Mouse (Mus musculus): ENCODE data around the gene Rif1.
"Not testable (repeated sequence)": the region's sequence is repeated elsewhere in the genome, so short reads cannot be mapped to it uniquely, and the experiment has no call there.

Rif1 gene

DNA sequence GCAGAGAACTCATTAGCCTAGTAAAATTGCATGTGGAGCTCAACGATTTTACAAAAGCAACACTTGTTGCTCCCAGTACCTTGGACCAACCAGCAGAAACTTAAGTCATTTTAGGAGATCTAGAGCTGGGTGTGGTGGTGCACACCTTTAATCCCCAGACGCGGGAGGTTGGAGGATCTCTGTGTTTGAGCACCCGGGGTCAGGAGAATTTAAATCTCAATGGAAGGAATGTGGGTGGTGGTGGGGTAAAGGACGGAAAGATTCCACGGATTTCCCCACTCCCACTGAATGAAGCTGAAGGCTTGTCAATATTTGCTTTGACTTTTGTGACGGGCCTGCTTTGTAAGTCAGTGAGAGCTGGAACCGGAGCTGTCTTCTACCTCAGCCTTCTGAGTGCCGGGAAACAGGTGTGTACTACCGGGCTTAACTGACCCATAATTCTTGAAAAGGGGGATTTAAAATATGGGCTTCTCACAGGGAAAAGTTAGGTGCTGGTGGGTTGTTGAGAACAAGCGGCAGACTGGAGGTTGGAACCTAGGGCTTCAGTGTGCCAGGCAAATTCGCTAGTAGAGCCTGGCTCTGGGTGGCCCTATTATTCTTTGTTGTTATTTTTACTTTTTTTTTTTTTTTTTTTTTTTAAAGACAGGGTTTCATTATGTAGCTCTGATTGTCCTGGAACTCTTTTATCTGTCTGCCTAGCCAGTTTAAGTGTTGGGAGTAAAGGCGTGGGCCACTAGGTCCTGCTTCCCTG is 1.2 kb upstream of the Rif1 start:
- DNase-seq (ENCODE audit: low spot score in 2 of 2), result no peak

DNA sequence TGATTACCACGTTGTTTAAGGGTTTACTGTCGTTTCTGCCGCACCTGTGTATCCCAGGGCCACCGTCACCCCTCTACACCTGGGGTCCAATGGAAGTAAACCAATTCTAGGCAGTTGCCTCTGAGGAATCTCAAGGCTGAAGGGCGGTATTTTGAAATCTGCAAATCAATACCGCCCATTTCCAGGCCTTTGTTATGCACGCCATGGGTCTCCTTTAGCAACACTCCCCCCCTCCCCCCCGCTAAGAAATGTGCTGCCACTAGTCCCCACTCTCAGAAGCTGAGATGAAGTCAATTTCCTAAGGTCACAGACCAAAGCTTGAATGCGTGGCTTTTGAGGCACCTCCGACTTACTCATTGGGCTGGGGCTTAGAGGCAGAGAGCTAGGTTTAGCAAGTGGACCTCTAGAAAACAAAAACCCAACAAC is 554 bp upstream of the Rif1 start:
- DNase-seq (ENCODE audit: low spot score in 2 of 2), result no peak

DNA sequence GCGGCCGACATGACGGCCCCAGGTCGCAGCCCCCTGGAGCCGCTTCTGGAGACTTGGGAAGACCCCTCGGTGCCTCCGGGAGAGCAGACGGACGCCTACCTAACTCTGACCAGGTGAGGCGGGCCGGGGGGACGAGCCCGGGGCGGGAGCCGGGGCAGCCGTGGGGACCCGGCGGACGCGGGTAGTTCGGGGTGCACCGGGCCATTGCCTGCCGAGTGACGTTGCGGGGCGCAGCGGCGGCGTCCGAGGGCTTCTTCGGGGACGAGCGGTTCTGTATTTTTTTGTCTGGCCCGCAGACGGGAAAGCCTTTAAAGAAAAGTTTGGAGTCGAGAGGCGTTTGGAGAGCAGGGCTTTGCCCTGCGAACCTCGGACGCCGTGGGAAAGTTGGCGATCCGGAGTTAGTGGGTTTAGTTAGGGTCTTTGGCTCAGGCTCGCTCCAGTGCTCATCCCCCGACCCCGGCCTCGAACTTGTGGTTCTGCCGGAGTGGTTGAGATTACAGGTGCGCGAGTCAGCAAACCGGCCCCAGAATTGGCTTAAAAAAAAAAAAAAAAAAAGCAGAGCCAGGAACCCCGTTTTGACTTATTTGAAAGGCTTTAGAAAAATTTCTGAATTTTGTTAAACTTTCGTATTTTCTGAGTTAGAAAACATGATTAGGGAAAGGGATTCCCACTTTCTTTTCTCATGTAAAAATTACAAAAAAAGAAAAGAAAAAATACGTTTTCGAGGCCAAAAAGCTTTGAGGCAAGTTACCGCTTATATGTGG is 691 bp downstream of the Rif1 start:
- peak; percentile 36 to 81 for DNase-seq (ENCODE audit: low spot score in 2 of 2)

DNA sequence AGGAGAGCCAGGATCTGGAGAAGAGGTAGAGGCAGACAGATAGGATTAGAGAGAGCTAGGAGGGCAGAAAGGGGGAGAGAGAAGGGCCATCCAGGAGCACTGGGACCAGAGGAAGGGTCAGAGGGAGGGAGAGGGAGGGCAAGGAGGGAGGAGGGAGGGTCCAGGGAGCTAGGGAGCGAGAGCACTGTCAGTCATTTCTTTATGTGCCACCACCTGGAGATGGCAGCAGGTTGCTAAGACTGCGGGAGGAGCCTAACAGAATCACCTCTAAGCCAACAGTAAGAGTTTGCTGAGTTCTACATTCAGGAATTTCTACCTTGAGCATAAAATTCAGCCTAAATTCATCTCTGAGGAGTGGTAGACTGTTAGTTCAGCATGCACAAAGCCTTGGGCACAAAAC is 6.0 kb downstream of the Rif1 start:
- no peak for DNase-seq (ENCODE audit: low spot score in 2 of 2)

DNA sequence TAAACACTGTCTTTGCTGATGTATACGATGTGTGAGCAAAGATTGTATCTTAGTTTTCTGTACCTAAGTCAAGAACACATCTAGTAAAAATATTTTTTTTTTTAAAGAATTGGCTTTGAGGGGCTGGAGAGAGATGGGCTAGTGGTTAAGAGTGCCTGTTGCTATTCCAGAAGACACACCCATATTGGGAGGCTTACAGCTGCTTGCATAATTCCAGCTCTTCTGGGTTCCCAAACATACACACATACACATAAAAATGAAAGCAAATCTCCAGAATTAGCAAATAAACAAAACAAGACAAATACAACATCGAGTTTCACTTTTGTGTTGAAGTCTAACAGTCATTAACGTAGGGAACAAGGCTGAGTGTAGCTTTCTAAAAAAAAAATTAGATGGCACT is 11.4 kb downstream of the Rif1 start:
- no peak for DNase-seq (ENCODE audit: low spot score in 2 of 2)

DNA sequence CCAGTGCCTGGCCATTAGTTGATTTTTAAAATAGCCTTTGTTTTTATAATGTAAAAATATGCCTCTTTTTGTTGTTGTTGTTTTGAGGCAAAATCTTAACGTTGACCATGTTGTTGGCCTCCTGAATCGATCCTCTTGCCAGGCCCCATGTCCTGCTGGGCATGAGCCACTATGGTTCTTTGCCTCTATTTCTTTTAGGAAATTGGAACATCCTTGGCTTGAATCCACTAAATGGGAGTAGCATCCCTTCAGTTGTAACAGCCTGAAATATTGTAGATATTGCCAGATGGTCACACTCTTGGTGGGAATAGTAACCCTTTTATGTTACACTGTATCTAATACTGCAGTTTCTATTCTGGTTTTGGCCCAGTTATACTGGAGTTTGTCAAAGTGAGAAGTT is 11.9 kb downstream of the Rif1 start:
- DNase-seq (ENCODE audit: low spot score in 2 of 2), result no peak

DNA sequence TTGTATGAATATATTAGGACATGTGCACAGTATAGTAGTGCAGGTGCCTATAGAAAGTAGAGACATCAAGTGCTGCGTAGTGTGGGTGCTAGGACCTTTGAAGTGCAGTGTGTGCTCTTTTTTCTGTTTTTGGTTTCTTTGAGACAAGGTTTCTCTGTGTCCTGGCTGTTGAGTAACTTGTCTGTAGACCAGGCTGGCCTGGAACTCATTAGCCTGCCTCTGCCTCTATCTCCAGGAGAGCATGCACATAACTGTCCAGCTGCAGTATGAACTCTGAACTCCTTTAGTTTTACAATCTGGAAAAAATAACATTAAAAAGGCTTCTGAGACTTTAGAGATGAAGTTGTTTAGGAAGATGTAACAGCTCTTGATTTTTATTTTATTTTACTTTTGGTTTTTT is 41.5 kb downstream of the Rif1 start:
- DNase-seq (ENCODE audit: low spot score in 2 of 2), result no peak

DNA sequence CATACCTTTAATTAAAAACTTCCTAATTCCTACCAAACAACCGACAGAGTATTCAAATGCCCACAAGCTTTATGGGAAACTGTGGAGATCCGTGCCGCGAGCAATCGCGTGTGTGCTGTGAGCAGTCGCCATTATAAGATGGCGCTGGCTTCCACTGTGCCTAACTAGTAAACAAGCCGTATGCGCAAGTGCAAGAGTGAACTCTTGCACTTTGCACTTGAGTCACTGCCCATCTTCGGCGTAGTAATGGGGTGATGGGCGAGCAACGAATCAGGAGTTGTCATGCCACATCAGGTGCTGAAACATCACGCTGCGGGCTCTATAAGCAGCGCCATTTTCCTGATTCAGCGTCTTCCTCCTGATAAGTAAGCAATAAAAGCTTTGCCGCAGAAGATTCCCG is 58.7 kb downstream of the Rif1 start:
- DNase-seq (ENCODE audit: low spot score in 2 of 2), result not testable (repeated sequence)

DNA sequence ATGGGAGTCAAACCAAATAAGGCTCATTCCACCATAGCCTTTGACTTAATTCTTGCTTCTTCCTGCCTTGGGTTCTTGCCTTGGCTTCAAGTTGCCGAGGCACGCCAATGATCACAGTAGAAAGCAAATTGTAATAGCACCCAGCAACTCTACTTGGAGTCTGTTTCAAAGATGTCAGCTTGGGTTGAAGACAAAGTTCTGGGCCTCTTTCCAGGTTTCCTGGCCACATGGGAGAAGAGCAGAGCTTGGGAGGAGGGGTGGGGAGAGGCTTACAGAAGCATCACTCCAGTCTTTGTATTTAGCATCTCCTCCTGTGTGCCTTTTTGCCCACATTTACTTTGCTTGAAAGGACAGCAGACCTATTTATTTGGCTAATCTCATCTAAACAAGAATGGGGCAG is 60.7 kb downstream of the Rif1 start:
- no peak for DNase-seq (ENCODE audit: low spot score in 2 of 2)

DNA sequence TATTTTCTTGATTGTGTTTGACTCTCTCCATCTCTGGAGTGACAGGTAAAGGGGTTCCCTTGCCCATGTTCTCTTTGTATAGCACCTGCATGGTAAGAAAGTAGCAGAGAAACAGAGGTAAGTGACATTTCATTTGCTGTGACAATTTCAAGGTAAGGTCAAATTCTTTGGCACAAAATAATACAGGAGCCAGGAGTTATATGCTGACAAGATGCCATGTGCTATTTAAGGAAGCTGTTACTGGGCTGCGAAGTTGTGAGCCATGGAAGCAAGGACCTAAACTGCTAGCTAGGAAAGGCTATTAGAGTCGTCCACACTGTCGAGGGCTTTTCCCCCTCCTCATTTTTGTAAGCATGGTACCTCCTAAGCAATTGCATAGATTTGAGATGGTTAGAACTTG is 80.4 kb downstream of the Rif1 start:
- no peak for DNase-seq (ENCODE audit: low spot score in 2 of 2)

DNA sequence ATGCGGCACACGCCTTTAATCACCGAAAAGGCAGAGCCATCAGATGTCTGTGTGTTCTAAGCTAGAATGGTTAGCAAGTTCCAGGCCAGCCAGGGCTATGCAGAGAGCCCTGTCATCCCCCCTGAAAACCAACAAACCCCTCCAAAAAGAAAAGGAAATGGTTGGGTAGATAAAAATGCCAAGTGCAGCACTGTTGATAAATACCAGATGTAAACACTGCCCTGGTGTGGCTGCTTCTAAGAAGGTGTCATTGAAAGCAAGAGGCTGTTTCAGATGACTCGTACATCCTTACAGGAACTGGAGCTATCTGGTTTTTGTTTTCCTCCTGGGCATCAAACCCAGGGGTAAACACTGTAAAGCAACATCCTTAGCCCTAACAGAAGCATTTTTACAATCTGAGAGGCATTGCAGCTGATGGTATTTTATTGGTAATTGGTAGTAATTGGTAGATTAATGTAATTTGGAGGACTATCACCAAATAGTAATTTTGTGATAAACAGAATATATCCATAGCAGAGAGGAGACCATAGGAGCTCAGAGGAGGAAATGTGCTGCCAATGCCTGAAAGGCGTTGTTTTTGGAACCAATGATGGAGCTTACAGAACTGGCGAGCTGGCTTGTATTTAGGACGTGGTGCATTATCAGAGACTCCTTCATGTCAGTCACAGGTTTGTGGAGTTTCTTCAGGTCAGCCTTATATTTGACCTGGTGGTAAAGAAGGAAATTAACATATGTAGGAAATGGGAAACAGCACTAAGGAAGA is 96.8 kb downstream of the Rif1 start:
- DNase-seq (ENCODE audit: low spot score in 2 of 2), result no peak

Data from spleen, postnatal 4 days (tissue).